Mouse (Mus musculus): ENCODE measurements around the gene Atp8a2.
A peak's percentile ranks its signal among the peaks of the same experiment; 100 is the strongest.

Atp8a2 gene

DNA sequence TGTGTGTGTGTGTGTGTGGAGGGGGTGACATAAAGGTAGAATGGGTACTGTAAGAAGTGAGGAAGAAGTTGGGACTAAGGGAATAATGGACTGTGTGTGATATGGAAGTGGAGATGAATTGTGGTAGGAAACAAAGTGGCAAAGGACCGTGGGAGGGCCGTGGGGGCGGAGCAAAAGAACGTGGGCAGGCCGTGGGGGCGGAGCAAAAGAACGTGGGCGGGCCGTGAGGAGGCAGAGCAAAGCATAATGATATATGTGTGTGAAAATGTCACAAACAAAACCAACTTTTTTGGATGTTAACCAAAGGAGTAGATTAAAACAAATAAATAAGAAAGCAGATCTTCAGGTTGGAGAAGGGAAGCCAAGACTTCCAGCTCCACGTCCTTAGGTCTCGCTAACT, 44.6 kb downstream of the Atp8a2 start:
- no peak for DNase-seq (ENCODE audit: low spot score)

DNA sequence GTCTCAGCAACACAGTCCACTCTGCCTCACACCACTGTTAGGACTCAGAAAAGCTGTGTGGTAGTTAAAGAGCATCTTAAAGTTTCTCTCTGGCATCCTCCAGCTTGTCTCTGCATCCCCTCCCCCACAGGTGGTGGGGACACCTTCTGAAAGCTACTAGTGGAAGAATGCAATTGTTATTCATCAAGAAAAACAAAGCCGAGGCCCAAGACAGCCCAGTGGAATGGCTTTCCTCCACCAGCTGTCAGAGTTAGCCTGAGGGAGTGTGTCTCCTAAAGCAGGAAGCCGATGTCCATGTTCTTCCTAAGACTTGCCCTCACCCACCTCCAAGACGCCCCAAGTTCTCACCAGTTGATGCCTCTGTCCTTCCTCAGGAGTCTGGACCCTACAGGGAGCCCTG, 48.1 kb downstream of the Atp8a2 start:
- no peak for DNase-seq (ENCODE audit: low spot score)

GRCm38 (mm10) chr14:60143234-60143633, 53.7 kb downstream of the Atp8a2 start:
- DNase-seq (ENCODE audit: low spot score): no peak

GRCm38 (mm10) chr14:60138339-60138738, 58.6 kb downstream of the Atp8a2 start:
- no peak for DNase-seq (ENCODE audit: low spot score)

DNA sequence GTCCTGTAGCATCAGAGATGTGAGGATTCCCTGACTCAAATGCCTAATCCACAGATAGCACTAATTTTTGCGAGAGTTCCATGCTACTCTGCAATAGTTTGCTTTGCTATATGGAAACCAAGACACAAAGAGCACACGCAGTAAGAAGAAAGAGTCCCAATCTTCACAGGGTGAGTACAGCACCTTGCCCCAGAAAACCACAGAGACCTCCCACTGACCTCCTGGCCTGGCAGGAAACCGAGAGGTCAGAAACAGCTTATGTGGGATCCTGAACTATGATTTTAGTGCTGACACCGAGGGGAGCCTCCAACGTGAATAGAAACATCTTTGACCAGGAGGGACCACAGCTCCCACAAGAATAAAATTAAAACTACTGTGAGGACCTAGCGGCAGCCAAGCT, 59.2 kb downstream of the Atp8a2 start:
- DNase-seq (ENCODE audit: low spot score): no peak

DNA sequence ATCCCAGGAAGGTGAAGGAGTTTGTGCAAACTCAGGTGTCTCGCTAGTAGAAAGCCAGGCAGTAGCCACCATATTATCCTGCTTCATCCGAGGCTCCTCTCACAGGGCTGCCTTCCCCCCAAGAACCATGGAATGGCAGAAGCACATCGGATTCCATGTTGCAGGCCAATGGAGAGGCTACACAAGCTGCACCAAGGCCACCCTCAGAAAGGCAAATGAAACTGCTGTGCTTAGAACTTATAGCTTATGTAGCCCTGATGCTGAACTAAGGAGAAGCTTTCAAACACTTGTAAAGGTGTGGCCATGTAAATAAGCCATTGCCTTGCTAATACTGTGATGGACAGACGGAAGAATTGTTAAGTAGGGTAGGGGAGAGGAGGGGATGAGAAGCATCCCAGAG, 61.2 kb downstream of the Atp8a2 start:
- no peak for DNase-seq (ENCODE audit: low spot score)

DNA sequence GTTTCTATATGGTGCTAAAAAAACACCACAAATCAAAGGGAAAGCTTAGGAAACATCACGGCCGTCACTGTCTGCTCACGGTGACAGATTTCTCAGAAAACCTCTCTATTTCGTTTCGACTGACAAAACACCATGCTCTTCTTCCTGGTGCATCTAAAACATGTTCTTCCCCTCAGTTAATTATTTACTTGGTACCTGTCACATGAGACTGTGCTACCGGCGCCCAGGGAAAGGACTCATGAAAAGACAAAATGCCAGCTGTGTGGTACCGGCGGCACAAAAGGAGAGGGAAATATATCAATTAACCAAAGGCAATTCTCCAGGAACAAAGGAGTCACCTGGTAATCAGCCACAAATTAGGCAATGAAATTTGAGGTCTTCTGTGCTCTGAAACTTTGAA, 62.3 kb downstream of the Atp8a2 start:
- no peak for DNase-seq (ENCODE audit: low spot score)

DNA sequence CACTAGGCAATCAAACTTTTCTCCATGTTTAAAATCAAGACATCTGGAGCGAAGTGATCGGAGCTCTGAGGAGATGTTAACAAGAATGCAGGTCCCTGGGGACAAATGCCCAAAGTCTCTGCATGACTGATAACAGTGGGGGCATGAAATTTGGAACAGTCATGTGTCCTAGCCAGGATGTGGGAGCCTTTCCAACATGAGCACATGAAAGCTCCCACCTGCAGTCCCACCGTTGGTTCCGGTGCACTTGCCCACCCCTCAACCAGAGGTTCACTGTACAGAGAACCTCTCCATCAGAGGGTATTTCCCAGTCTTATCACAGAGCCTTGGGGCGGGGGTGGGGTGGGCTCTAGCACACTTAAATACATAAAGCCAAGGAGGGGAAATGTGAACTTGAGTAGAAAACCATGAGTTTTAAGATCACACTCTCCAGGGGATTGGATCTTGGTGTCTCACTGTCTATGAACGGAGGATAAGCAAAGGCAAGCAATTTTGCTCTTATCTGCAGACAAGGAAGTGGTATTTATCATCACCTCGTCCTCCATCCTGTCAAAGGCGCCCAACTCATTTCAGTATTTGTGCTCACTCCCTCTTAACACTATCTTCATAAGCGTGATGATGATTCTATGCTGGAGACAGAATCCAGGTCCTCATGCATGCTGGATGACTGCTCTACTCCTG, 65.6 kb downstream of the Atp8a2 start:
- no peak for DNase-seq (ENCODE audit: low spot score)

GRCm38 (mm10) chr14:60129564-60129963, 67.4 kb downstream of the Atp8a2 start:
- no peak for DNase-seq (ENCODE audit: low spot score)

DNA sequence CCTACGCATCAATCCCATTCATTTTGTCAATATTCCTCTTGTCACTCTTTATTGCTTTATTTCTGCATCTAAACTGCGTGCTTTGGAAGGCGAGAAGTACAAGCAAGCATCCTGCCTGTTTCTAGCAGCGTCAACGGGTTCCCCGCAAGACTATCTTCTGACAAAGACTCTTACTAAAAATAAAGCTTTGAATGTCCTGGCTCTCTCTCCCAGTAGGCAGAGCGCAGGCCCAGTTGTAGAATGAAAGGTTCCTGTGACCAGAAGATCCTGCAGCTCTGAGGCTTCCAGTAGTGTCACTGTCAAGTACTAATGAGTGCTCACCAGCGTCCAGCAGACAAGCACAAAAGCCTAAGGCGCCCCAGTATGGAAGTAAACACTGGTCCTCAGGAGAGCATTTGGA, 71.8 kb downstream of the Atp8a2 start:
- no peak for DNase-seq (ENCODE audit: low spot score)

GRCm38 (mm10) chr14:60121572-60121971, 75.4 kb downstream of the Atp8a2 start:
- DNase-seq (ENCODE audit: low spot score): no peak

GRCm38 (mm10) chr14:60117792-60118585, 79.0 kb downstream of the Atp8a2 start:
- no peak for DNase-seq (ENCODE audit: low spot score)

DNA sequence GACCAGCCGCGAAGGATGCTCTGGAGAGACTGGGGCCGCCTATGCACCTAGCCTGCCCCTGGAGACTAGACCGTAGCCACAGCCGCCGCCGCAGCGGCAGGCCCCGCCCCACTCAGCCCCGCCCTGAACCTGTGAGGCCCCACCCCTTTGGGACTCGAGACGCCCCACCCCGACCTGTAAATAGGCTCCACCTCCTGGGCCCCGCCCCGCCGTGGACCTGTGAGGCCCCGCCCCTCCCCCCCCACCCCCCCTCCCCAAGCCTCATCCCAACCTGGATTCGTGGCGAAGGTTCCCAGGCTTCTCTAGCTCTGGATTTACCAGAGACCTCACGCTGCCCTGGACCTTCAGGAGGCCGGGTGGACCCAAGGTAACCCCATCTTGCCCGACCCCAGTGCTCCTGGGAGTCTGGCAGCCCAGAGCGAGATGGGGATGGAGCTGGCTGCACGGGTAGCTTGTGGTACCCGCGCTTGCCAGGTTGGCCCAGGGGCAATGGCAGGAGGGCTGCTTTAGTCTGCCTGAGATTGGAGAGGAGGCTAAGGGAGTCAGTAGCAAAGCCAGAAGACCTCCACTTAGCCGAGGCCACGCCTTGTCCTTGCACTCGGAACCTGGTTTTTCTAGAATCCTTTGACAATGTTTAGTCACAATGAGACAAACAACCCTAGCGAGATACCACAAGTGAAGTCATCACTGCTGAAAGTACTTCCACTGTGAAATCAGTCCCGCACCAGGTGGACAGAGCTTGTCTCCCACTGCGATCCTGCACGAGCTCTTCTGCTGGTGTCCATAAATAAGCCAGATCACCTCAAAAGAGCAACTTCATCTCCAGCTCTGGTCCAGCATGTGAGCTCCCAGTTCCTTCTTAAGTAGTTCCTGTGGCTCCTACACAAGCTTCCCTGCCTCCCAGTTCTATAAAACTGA, 109.9 kb downstream of the Atp8a2 start:
- DNase-seq (ENCODE audit: low spot score): peak; percentile 56

- DNase-seq (ENCODE audit: low spot score): no peak
Measured at GRCm38 (mm10) chr14:60086254-60086807, 110.6 kb downstream of the Atp8a2 start.

GRCm38 (mm10) chr14:60082771-60083170, 114.2 kb downstream of the Atp8a2 start:
- no peak for DNase-seq (ENCODE audit: low spot score)

DNA sequence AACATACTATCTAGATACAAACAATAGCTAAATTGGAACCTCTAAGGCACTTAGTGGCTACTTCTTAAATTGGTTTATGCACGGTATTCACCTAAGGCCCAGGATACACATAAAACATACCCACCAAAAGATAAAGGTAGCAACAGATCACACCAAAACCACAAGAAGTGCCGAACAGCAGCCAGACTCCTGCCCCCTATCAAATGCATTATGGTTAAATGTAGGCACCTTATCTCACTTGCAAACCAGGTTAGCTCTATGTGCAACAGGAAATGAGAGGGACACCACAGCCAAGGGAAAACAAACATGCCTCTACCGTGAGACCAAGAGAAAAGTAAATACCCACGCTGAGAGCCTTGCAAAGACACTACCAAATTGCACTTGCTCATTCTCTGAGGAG, 124.5 kb downstream of the Atp8a2 start:
- DNase-seq (ENCODE audit: low spot score): no peak

- no peak for DNase-seq (ENCODE audit: low spot score)
Measured at GRCm38 (mm10) chr14:60065186-60065585, 131.8 kb downstream of the Atp8a2 start.

DNA sequence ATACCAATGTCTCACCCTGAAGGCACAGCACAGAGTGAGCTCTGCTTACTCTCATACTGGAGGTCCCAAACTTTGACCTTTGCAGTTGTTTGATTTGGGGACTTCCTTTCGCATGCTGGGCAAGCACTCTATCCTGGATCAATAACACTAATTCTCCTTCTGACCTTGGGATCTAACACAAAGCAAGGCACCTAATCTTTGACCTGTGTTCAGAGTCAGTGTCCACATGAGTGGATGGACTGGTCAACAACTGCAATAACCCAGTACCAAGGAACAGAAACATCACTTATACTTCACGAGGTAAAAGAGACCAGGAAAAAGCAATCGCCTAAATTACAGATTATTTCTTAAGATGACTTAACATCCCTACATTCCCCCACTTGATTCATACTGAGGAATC, 136.0 kb downstream of the Atp8a2 start:
- no peak for DNase-seq (ENCODE audit: low spot score)

GRCm38 (mm10) chr14:60058867-60059266, 138.1 kb downstream of the Atp8a2 start:
- no peak for DNase-seq (ENCODE audit: low spot score)

- no peak for DNase-seq (ENCODE audit: low spot score)
Measured at GRCm38 (mm10) chr14:60055231-60055630, 141.7 kb downstream of the Atp8a2 start.

DNA sequence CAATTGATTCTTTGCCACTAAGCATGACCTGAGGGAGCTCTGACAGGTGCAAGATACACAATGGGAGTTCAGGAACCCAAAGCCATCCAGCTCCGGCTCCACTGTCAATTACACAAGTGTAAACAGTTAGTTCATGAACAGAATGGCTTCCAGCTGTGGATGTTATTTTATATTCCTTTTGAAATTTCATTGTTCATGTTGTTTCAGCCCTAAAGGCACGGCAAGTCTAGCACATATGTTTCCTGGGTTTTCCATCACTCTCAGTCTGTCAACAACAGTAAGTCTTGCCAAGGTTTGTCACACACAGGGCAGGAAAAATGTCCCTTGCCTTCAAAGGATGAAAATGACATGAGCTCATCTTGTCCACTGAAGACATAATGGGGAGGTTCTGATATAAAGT, 166.3 kb downstream of the Atp8a2 start:
- DNase-seq (ENCODE audit: low spot score): no peak

- DNase-seq (ENCODE audit: low spot score): no peak
Measured at GRCm38 (mm10) chr14:60027139-60027538, 169.8 kb downstream of the Atp8a2 start.
